ENCODE assay signal across 8 mouse cellular contexts in genomic region chr3:106448571-106448970, GRCm38 (mm10). TPM values are rescaled to one million over a fixed set of nuclear protein-coding genes. Genes with fewer than 3 reads are reported as not detected.
A peak's percentile ranks its signal among the peaks of the same experiment; 100 is the strongest.
DNase-seq lines count a peak whose midpoint lies in the region; ATAC-seq and TF ChIP-seq lines count a peak whose summit lies in the region.
"Had no signal": no experiment of that assay in that cellular context is flagged by ENCODE, and none has a peak within 500 bp of the region (broad histone marks: within the 10 kb centered on the region; RNA-seq: fewer than 3 reads in every experiment).

No protein-coding gene starts in this region.

- ATAC-seq in CD4-positive, CD25-positive, alpha-beta regulatory T cell, adult 4 months: peak; percentile 53
- peak; percentile 92 for ATAC-seq in forebrain, postnatal 0 days
- ATAC-seq in lung, postnatal 0 days: peak; percentile 76

- no peak overlapping the region for H3K4me3 ChIP-seq in forebrain, postnatal 0 days (ENCODE audit: low read depth, low read length)
- H3K4me3 ChIP-seq in lung, postnatal 0 days (ENCODE audit: low read depth, low read length): no peak overlapping the region

- no peak overlapping the region for H3K4me2 ChIP-seq in forebrain, postnatal 0 days (ENCODE audit: low read depth)
- no peak overlapping the region for H3K4me2 ChIP-seq in lung, postnatal 0 days (replicated peaks; ENCODE audit: low read depth, low read length)

- H3K4me1 ChIP-seq in forebrain, postnatal 0 days (ENCODE audit: insufficient read depth): no peaks in the 10 kb centered on the region
- no peaks in the 10 kb centered on the region for H3K4me1 ChIP-seq in lung, postnatal 0 days (ENCODE audit: insufficient read depth, low read depth, low read length)

- H3K27me3 ChIP-seq in forebrain, postnatal 0 days (ENCODE audit: insufficient read depth, low read length): no peaks in the 10 kb centered on the region
- no peaks in the 10 kb centered on the region for H3K27me3 ChIP-seq in lung, postnatal 0 days (replicated peaks; ENCODE audit: insufficient read depth, low read length)

- H3K36me3 ChIP-seq in forebrain, postnatal 0 days (ENCODE audit: insufficient read depth): no peaks in the 10 kb centered on the region
- H3K36me3 ChIP-seq in lung, postnatal 0 days (ENCODE audit: insufficient read depth, low read length): no peaks in the 10 kb centered on the region

- DNase-seq in 416B (ENCODE audit: low read depth): peak; percentile 81
- DNase-seq in cerebellum, adult 11 months: peak; percentile 19
- DNase-seq in forebrain, postnatal 0 days: peak; percentile 74
- DNase-seq in kidney, postnatal 10 days: peak; percentile 37
- DNase-seq in lung, postnatal 0 days (ENCODE audit: low spot score): peak; percentile 74
- peak; percentile 2 to 3 for DNase-seq in right cerebral cortex, postnatal 36 days (ENCODE audit: low spot score in 2 of 2)

- TF ChIP-seq CTCF in forebrain, postnatal 0 days (IDR thresholded peaks at IDR 0.05; ENCODE audit: low read depth): peak; percentile 91
- TF ChIP-seq CTCF in lung, postnatal 0 days (IDR thresholded peaks at IDR 0.05): peak; percentile 88

- TF ChIP-seq EP300 in lung, postnatal 0 days (IDR thresholded peaks at IDR 0.05): no peak

- H3K27ac ChIP-seq in forebrain, postnatal 0 days (ENCODE audit: low read depth, low read length): no peak overlapping the region
- H3K27ac ChIP-seq in lung, postnatal 0 days (ENCODE audit: low read length): no peak overlapping the region

- no peaks in the 10 kb centered on the region for H3K9me3 ChIP-seq in forebrain, postnatal 0 days (ENCODE audit: low read length)
- no peaks in the 10 kb centered on the region for H3K9me3 ChIP-seq in lung, postnatal 0 days (ENCODE audit: low read length)

- H3K9ac ChIP-seq in forebrain, postnatal 0 days: no peak overlapping the region
- H3K9ac ChIP-seq in lung, postnatal 0 days (replicated peaks; ENCODE audit: low read depth): no peak overlapping the region

RNA-seq across cellular contexts. Expression of gene Dennd2d, which starts 33.6 kb away (rescaled TPM):
- polyA plus RNA-seq in CD4-positive, CD25-positive, alpha-beta regulatory T cell, adult 4 months (2017; shearing (Covaris generic)): 100 to 1,000 TPM; 189 to 222 TPM
- total RNA-seq in forebrain, postnatal 0 days (2014; rRNA removed): 0.31 and 0.90 TPM in 2 replicates
- 0.30 and 0.63 TPM in 2 replicates for polyA plus RNA-seq in forebrain, postnatal 0 days (2015; fragmentation: Nextera tagmentation; extraction: Ambion mirVana)
- polyA plus RNA-seq in lung, postnatal 0 days (2015; fragmentation: Nextera tagmentation; extraction: Ambion mirVana): 19.6 and 20.8 TPM in 2 replicates

RNA-seq across cellular contexts. Expression of gene Chil6, which starts 42.6 kb away (rescaled TPM):
- under 1 TPM; 0.49 to 0.51 TPM for polyA plus RNA-seq in CD4-positive, CD25-positive, alpha-beta regulatory T cell, adult 4 months (2017; shearing (Covaris generic))
- total RNA-seq in forebrain, postnatal 0 days (2014; rRNA removed): not detected in 2 replicates
- not detected in 2 replicates for polyA plus RNA-seq in forebrain, postnatal 0 days (2015; fragmentation: Nextera tagmentation; extraction: Ambion mirVana)
- 0.07 TPM in 1 of 2 replicates, not detected in the other for polyA plus RNA-seq in lung, postnatal 0 days (2015; fragmentation: Nextera tagmentation; extraction: Ambion mirVana)
- total RNA-seq: heart, postnatal 14 days had no signal

Comparison
In these comparisons a context has a peak if more than half of its experiments do, and no peak if none do; other contexts are left out.
1. DNase-seq: peak in every context shown above with its lines; median percentile 81 in 416B; 74 in forebrain, postnatal 0 days; 74 in lung, postnatal 0 days; 37 in kidney, postnatal 10 days; 19 in cerebellum, adult 11 months; 2 in right cerebral cortex, postnatal 36 days.
2. RNA of gene Dennd2d, which starts 33.6 kb away (polyA plus RNA-seq): 189 to 222 TPM in CD4-positive, CD25-positive, alpha-beta regulatory T cell, adult 4 months and 19.6 to 20.8 TPM in lung, postnatal 0 days; 0.30 to 0.63 TPM in forebrain, postnatal 0 days; every median in the first group is over 10 times any median in the second.
3. Peak in every context shown above with its lines, with median percentiles within 50 percentile points of each other: ATAC-seq.